Comparison of ENCODE assay signal across 27 mouse cellular contexts in genomic region chr9:92016521-92016920, GRCm38 (mm10).
DNase-seq lines count a peak whose midpoint lies in the region; ATAC-seq and TF ChIP-seq lines count a peak whose summit lies in the region.
"Had no signal": no experiment of that assay in that cellular context is flagged by ENCODE, and none has a peak within 500 bp of the region (broad histone marks: within the 10 kb centered on the region; RNA-seq: fewer than 3 reads in every experiment).

No protein-coding gene starts in this region.

- intact Hi-C loops in gastrocnemius, adult 2 months (cut with DNase I): no loop called here

- TF ChIP-seq CTCF in midbrain, postnatal 0 days (IDR thresholded peaks at IDR 0.05): no peak
- TF ChIP-seq CTCF in gastrocnemius, adult 2 months (IDR thresholded peaks at IDR 0.05): no peak

- no peak overlapping the region for H3K27ac ChIP-seq in midbrain, postnatal 0 days (ENCODE audit: low read depth, low read length)
- no peak overlapping the region for H3K27ac ChIP-seq in midbrain, embryonic 11.5 days (ENCODE audit: low read depth, low read length)
- H3K27ac ChIP-seq in gastrocnemius, adult 2 months: no peak overlapping the region
- H3K27ac ChIP-seq: forebrain, embryonic 13.5 days; hindbrain, embryonic 14.5 days; kidney, embryonic 15.5 days; limb, embryonic 12.5 days; liver, embryonic 15.5 days; midbrain, embryonic 12.5 days; neural tube, embryonic 13.5 days; stomach, embryonic 15.5 days had no signal

- no peaks in the 10 kb centered on the region for H3K9me3 ChIP-seq in midbrain, postnatal 0 days (ENCODE audit: low read length)
- no peaks in the 10 kb centered on the region for H3K9me3 ChIP-seq in midbrain, embryonic 11.5 days (ENCODE audit: control insufficient read depth, low read length)
- H3K9me3 ChIP-seq: forebrain, embryonic 13.5 days; kidney, embryonic 15.5 days; limb, embryonic 12.5 days; liver, embryonic 15.5 days; midbrain, embryonic 12.5 days; neural tube, embryonic 13.5 days; stomach, embryonic 15.5 days had no signal

- no peak overlapping the region for H3K9ac ChIP-seq in midbrain, postnatal 0 days (replicated peaks; ENCODE audit: low read length, poor library complexity, severe bottlenecking)
- no peak overlapping the region for H3K9ac ChIP-seq in midbrain, embryonic 11.5 days (ENCODE audit: low read length)
- H3K9ac ChIP-seq: forebrain, embryonic 13.5 days; hindbrain, embryonic 14.5 days; kidney, embryonic 15.5 days; limb, embryonic 12.5 days; liver, embryonic 15.5 days; lung, embryonic 14.5 days; midbrain, embryonic 12.5 days; neural tube, embryonic 13.5 days; stomach, embryonic 15.5 days had no signal

- no peak overlapping the region for H3K4me2 ChIP-seq in midbrain, postnatal 0 days (ENCODE audit: low read depth, low read length, poor library complexity, severe bottlenecking)
- no peak overlapping the region for H3K4me2 ChIP-seq in midbrain, embryonic 11.5 days
- H3K4me2 ChIP-seq: forebrain, embryonic 13.5 days; heart, embryonic 11.5 days; hindbrain, embryonic 14.5 days; kidney, embryonic 15.5 days; limb, embryonic 12.5 days; liver, embryonic 15.5 days; lung, embryonic 14.5 days; midbrain, embryonic 12.5 days; neural tube, embryonic 13.5 days; stomach, embryonic 15.5 days had no signal

- no peaks in the 10 kb centered on the region for H3K27me3 ChIP-seq in midbrain, postnatal 0 days (ENCODE audit: insufficient read depth, low read length)
- H3K27me3 ChIP-seq in midbrain, embryonic 11.5 days (ENCODE audit: control insufficient read depth, insufficient read depth, low read length): no peaks in the 10 kb centered on the region
- H3K27me3 ChIP-seq: forebrain, embryonic 13.5 days; kidney, embryonic 15.5 days; limb, embryonic 12.5 days; liver, embryonic 15.5 days; midbrain, embryonic 12.5 days; neural tube, embryonic 13.5 days; stomach, embryonic 15.5 days had no signal

- DNase-seq in midbrain, postnatal 0 days (ENCODE audit: low spot score): peak; percentile 67
- DNase-seq in midbrain, embryonic 11.5 days (ENCODE audit: low spot score, missing footprints): no peak
- peak; percentile 85 to 91 for DNase-seq in cerebellum, adult 18-20 months
- peak; percentile 73 to 82 for DNase-seq in cerebellum, postnatal 10 days
- DNase-seq in right cerebral cortex, adult 18-20 months: no peak
- DNase-seq in gastrocnemius, adult 2 months: no peak
- DNase-seq in adrenal gland, postnatal 36 days: no peak
- DNase-seq: adrenal gland, postnatal 25 days; B cell, adult 2 months; gastrocnemius, postnatal 36 days; heart, adult 18-20 months; heart, postnatal 36 days; kidney, adult 18-20 months; kidney, postnatal 36 days; layer of hippocampus, postnatal 36 days; lung, embryonic 14.5 days; lung, postnatal 14 days; thymus, postnatal 14 days had no signal

- H3K36me3 ChIP-seq in midbrain, postnatal 0 days (ENCODE audit: insufficient read depth, low read length): no peaks in the 10 kb centered on the region
- H3K36me3 ChIP-seq in midbrain, embryonic 11.5 days (ENCODE audit: control insufficient read depth, insufficient read depth, low read length): no peaks in the 10 kb centered on the region
- H3K36me3 ChIP-seq: kidney, embryonic 15.5 days; limb, embryonic 12.5 days; liver, embryonic 15.5 days; midbrain, embryonic 12.5 days; neural tube, embryonic 13.5 days; stomach, embryonic 15.5 days had no signal

- no peak for ATAC-seq in midbrain, postnatal 0 days (ENCODE audit: low FRiP score)
- ATAC-seq in midbrain, embryonic 11.5 days (ENCODE audit: low FRiP score): no peak
- ATAC-seq: forebrain, embryonic 13.5 days had no signal

- WGBS in midbrain, postnatal 0 days: 93% methylated on average over 3 of the region's 3 CpGs
- 93% methylated on average over 3 of the region's 3 CpGs for WGBS in midbrain, embryonic 11.5 days

- H3K4me1 ChIP-seq in midbrain, postnatal 0 days (ENCODE audit: insufficient read depth, low read length): no peaks in the 10 kb centered on the region
- no peaks in the 10 kb centered on the region for H3K4me1 ChIP-seq in midbrain, embryonic 11.5 days (ENCODE audit: control insufficient read depth, insufficient read depth, low read length)
- H3K4me1 ChIP-seq: forebrain, embryonic 13.5 days; kidney, embryonic 15.5 days; limb, embryonic 12.5 days; liver, embryonic 15.5 days; midbrain, embryonic 12.5 days; neural tube, embryonic 13.5 days; stomach, embryonic 15.5 days had no signal

- no peak overlapping the region for H3K4me3 ChIP-seq in midbrain, postnatal 0 days (ENCODE audit: low read depth, low read length)
- H3K4me3 ChIP-seq in midbrain, embryonic 11.5 days (ENCODE audit: low read depth, low read length): no peak overlapping the region
- no peak overlapping the region for H3K4me3 ChIP-seq in gastrocnemius, adult 2 months
- H3K4me3 ChIP-seq: forebrain, embryonic 13.5 days; kidney, embryonic 15.5 days; limb, embryonic 12.5 days; liver, embryonic 15.5 days; midbrain, embryonic 12.5 days; neural tube, embryonic 13.5 days; stomach, embryonic 15.5 days had no signal

Comparison
In these comparisons a context has a peak if more than half of its experiments do, and no peak if none do; other contexts are left out.
1. DNase-seq: peak in midbrain, postnatal 0 days (single experiment), cerebellum, adult 18-20 months (2 of 2) and cerebellum, postnatal 10 days (2 of 2); none in midbrain, embryonic 11.5 days (single experiment), right cerebral cortex, adult 18-20 months (single experiment), gastrocnemius, adult 2 months (single experiment) and adrenal gland, postnatal 36 days (0 of 2).